Mouse (Mus musculus): ENCODE data around the gene 4921517D22Rik.

- TF ChIP-seq ZC3H11A (IDR thresholded peaks at IDR 0.05; ENCODE audit: borderline replicate concordance, low read depth, low read length) (no peak), ZNF384 (IDR thresholded peaks at IDR 0.05; ENCODE audit: low read depth, low read length) (no peak), HCFC1 (IDR thresholded peaks at IDR 0.05; ENCODE audit: borderline replicate concordance, insufficient read depth, low read length) (no peak), CHD2 (IDR thresholded peaks at IDR 0.05; ENCODE audit: low read depth, low read length) (no peak)
These were observed 5.2 kb upstream of the 4921517D22Rik start for GRCm38 (mm10) chr13:59699131-59699530.

Measured in ES-E14 (cell line).